Mouse (Mus musculus) gastrocnemius, postnatal 25 days (tissue): Measurements from ENCODE around the gene Zfyve1. TPM values are rescaled to one million over a fixed set of nuclear protein-coding genes. Genes with fewer than 3 reads are reported as not detected.
"Not testable (repeated sequence)": the region's sequence is repeated elsewhere in the genome, so short reads cannot be mapped to it uniquely, and the experiment has no call there.

Experiments
- DNase-seq: peaks from one replicate; pipeline ENCODE4 v3.0.0; 2022
- long read RNA-seq, 2 experiments: library from polyadenylated mRNA; stranded (forward); transcript quantifications; one replicate each; pipeline ENCODE4 v2.0.0; 2021
- total RNA-seq, 2 experiments: library from RNA; stranded (reverse); gene quantifications; 1 replicate in 1 of 2; 2 replicates in 1 of 2; pipeline ENCODE4 v1.2.3; 2021

Gene Zfyve1
- total RNA-seq = 10 to 100 TPM; 12.8 to 20.3 TPM
- long read RNA-seq, experiment 1, partial matches to known transcripts = 0 of 3 reads
- long read RNA-seq, experiment 1, other reads (novel, unspliced or antisense) = 3 of 3 reads
- long read RNA-seq, experiment 2, full-length matches to known transcripts = 2 of 7 reads
- long read RNA-seq, experiment 2, partial matches to known transcripts = 0 of 7 reads
- long read RNA-seq, experiment 2, other reads (novel, unspliced or antisense) = 5 of 7 reads

DNA sequence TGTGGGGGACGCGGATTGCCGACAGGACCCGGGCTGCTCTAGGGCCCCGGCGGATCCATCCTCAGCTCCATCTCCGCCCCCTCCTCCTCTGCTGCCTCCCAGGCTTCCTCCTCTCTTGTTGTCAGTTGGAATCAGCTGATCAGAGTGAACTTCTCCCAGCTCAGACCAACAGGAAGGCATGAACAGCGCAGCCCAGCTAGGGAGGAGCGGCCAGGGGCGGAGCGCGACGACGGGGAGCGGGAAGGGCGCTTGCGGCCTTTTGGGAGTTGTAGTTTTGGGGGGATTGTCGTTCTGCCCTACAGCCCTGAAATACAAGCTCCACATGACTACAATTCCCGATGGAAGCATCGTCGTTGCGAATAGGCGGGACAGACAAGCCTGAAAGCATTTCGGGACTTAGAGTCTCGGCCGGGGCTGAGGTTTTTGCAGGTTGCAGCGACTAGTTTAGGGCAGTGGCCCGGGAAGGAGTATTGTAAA, at the start of gene Zfyve1:
Gene Zfyve1 (minus strand): TSS at position 198 of the 477 bp plus-strand sequence.
- DNase-seq = peak; percentile 96

DNA sequence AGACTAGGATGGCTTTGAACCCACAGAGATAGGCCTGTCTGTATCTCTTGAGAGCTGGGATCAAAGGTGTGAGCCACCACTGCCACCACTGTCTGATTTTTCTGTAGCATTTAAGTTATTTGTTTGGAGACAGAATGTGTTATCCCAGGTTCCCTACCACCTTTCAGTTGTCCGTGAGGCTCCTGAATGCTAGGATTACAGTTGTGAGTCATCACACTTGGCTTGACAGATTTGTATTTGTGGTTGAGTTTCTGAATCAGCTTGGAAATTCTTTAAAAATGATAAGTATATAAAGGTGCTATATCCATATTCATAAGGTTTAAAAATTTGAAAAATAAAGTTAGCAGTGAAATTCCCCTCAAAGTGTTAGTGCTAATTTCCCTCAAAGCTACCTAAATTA, 46.1 kb upstream of the Zfyve1 start:
- no peak for DNase-seq

DNA sequence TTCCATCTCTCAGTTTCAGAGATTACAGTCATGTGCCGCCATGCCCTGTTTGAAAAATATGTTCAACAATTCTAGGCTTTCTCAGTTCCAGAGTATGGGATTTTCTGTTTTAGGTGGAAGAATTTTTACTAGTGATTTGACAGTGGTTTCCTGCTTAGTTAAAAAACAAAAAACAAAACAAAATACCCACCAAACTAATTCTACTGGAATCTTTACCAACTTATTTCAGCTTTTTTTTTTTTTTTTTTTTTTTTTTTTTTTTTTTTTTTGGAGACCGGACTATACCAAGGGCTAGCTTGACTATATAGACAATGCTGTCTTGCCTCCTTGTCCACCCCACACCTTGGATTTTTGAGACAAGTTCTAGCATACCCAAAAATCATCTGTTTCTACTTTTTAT, 44.2 kb upstream of the Zfyve1 start:
- DNase-seq = no peak

DNA sequence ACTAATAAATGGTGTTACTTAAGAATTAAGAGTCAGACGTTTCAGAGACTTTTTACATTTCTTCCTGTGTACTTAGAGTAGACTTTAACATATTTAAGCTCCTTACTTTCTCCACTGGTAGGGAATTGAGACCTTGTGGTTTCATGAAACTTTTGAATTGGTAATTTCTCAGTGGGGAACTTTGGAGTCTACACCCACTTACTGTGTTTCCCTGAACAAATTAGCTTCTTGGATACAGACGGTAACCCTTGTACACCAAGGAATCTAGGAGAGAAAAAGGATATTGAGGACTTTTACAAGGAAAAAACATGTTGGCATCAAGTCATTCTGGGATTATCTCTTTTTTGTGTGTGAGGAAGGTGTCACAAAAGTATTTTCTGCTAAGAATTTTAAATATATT, 36.8 kb upstream of the Zfyve1 start:
- DNase-seq = no peak

DNA sequence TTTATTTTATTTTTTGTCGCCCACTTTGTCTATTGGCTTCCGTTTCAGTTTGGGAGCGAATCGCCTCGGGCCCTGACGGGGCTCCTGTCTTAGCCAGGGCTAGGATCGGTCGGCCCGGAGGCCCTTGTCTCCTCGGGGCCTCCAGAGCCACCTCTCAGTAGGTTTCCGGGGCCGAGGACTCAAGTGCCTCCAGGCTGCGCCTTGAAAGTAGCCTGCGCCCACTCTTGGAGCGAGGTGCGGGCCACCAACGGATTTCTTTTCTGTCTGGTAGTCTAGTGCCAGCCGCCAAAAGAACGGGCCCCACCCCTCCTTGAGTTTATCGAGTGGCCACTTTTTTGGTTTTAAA, 35.6 kb upstream of the Zfyve1 start:
- DNase-seq = peak; percentile 41

DNA sequence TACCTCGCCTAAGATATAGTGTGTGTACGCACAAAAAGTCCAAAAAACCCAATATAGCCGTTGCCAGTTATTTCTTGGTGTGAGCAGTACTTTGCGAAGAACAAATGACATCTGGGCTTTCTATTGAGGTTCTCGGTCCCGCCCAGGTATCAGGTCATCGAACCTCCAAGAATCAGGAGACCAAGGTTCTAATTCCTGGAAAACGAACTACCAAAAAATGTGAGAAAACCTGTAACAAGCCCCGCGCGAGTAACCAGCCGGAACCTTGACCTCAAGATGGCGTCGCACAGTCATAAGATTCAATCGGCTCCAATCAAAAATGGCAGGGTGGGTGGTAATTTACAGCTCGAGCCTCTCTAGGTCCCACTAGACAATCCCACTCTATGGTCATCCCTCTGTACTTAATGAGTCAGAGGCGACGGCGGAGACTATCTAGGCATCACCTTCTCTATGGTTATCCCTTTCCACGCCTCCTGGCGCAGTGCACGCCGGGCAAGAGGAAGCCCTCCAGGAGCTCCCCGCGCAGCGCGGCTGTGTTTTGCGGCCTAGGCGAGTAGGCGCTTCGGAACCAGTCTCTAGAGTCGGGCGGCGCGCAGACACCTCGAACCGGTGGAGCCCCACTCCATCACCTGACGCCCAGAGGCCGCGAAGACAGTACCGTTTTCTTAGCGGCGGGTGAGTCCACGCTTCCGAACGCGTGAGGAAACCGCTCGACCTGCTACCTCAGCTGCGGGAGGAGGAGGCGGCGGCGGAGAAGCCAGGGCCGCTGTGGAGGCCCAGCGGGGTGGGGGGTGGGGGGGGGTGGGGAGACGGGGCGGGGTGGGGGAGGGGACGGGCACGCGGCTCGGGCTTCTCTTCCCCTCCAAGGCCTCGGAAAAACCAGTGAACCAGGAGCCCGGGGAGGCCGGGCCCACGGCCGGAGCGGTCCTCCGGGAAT, 35.0 kb upstream of the Zfyve1 start:
- DNase-seq = peak; percentile 97

DNA sequence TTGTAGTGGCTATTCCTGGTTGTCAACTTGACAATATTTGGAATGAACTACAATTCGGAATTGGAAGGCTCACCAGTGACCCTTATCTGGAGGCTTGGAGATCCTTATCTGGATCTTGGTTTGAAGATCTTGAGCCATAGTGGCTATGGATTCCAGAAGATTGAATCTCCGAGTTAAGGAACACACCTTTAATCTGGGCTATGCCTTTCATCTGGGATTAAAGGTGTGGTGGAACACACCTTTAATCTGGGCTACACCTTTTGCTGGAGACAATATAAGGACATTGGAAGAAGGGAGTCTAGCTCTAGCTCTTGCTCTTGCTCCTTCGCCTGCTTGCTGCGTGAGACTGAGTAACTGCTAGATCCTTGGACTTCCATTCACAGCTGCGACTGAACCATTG, 33.9 kb upstream of the Zfyve1 start, which contains the start of gene Rbm25:
Gene Rbm25 (plus strand): TSS at position 301 of the 400 bp plus-strand sequence.
- DNase-seq = not testable (repeated sequence)

DNA sequence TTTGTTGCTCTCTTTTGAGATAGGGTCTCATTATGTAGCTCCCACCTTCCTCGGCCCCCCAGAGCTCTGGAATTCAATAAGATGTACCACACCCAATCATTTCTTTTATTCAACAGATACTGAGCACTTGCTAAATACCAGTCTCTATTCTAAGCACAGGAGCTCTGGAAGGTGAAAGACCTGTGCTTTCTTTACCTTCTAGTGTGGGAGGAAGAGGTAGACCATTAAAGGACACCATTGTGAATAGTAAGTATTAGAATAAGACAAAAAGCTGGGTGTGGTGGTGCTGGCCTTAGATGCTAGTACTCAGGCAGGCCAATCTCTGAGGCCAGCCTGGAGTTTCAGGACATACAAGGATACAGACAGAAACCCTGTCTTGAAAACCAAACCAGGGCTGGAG, 27.3 kb upstream of the Zfyve1 start:
- DNase-seq = no peak

DNA sequence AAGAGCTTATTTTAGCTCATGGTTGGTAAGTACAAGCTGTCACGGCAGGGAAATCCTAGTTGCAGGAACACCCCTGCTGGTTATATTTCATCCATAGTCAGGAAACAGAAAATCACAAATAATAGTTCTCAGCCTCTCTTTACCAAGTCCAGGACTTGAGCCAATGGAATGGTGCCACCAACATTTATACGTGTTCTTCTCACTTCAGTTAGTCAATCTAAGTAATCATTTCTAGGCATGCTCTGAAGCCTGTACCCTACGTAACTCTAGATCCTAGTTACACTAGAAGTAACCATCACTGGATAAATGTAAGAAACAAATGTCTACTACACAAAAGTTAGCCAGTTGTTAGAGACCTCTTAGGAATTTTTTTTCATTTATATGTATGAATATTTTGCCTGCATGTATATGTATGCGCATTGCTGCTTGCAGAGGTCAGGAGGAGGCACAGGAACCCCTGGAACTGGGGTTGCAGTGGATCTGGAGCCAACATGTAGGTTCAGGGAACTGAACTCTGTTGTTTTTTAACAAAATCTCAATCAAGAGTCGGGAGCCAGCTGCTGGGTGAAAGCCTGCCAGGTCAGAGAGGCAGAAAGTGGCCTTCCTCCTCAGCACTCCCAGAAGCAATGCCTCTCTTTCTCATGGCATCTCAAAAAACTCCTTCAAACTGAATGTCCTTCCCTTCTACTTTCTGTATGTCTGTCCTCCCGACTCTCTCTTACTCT, 25.2 kb upstream of the Zfyve1 start:
- DNase-seq = no peak

DNA sequence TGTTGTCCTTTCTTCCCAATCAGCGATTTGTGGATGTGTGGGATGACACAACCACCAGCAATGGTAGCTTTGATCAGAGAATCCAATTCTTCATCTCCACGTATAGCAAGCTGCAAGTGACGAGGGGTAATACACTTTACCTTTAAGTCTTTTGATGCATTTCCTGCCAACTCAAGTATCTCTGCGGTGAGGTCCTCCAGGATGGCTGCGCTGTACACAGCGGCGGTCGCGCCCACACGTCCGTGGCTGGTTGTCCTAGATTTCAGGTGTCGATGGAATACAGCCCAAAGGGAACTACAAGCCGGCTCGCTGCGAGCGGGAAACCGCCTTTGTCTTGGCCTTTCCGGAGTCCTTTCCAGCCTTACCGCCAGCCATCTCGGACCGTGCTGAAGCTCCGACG, 23.7 kb upstream of the Zfyve1 start:
- DNase-seq = not testable (repeated sequence)

DNA sequence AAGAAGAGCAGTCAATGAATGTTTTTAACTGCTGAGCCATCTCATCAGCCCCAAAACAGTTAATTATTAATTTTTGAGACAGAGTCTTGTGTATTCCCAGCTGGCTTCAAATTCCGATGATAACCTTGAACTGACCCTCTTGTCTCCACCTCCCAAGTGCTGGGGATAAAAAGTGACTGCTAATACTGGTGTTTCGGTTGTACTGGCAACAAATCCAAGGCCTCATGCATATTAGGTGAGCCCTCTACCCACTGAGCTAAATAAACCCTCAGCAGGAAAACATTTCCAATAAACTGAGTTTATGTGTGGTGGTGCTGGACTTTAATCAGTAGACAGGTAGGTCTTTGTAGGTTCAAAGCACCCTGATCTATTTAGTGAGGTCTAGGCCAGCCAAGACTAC, 22.0 kb upstream of the Zfyve1 start:
- DNase-seq = no peak

DNA sequence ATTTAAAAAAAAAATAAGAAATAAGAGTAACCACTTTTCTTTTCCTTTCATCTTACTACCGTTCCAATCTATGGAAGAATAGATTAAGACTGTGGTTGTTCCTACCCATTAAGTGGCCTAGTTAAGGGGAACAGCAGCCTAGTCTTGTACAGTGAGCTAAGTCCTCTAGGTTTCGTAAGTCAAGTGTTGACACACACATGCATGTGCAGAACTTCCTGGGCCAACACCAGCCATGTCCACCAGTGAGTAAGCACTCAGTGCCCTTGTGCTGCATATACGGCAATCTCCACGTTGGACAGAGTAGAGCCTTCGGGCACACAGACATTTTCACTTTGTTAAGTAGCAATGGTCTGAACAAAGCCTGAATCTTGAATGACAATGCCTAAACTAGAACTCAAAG, 20.2 kb upstream of the Zfyve1 start:
- no peak for DNase-seq

DNA sequence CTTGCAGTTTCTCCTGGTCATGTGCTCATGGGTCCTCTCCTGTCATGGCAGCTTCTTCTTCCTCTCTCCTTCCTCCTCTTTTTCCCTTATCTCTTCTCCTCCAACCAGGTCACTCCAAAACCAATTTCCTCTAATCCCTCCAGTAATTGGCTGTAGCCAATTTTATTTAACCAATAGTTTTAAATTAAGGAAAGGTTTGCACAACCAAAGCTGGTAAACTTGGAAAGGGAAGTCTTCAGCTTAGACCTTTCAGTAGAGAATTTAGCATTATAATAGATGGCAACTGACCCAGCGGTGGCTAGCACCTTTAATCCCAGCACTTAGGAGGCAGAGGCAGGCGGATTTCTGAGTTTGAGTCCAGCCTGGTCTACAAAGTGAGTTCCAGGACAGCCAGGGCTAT, 9.4 kb upstream of the Zfyve1 start:
- DNase-seq = not testable (repeated sequence)

DNA sequence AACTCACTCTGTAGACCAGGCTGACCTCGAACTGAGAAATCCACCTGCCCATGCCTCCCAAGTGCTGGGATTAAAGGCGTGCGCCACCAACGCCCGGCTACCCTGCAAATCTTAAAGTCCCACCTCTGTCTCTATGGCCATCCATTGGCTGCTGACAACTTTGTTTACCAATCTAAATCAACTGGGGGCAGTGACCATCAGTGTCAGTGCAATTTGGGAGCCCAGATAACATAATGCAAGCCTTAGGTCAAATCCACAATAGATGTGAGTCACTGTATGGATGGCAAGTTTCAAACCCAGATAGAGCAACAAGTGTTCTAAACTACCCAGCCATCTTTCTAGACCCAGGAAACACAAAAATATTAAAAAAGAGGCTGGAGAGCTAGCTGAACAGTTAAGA, 5.3 kb upstream of the Zfyve1 start:
- DNase-seq = no peak

DNA sequence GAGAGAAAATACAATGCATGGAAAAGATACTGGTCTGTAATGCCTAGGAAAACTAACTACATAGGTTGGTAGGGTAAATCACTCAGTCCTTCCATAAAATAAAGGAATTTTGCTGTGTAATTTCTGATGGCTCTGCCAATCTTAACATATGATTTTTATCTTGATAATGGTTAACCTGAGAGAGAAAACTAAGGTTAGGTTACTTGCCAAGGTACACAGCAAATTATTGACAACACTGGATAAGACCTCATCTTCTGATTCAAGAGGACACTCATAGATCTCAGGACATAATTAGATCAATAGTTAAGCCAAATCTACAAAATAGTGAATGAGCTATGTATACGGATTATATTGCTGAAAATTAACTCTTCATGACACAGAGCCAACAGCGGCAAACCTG, 859 bp upstream of the Zfyve1 start:
- no peak for DNase-seq

DNA sequence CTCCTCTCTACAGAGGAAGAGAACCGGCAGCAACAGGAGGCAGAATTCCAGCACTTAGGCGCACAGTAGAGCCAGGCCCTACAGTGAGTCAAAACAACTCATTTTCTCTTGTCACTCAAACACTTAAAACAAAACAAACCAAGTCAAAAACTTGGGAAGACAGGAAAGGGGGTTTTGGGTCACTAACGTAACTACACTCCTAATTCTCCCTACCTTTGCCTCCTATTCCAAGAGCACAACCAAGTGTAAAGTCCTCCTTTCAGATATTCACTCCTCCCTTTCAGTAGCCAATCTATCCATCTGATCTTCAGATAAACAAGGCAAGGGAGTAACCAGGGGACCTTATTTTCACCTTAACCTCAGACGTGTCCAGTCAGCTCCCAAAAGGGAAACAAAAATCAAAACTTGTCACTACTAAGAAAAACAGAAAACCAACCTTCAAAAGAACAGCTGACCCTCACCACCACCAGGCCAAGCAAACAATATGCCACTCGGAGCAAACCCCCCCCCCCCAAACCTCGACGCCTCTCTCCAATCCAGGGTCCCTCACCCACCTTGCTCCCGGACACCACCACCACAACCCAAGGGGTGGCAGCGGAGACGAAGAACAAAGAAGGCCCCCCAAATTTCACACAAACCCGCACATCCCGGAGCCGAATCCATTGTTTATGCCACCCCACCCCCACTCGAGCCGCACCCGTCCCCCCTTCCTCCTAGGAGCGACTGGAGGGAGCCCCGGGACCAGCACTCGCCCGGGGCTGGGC, 649 bp downstream of the Zfyve1 start:
- DNase-seq = no peak

DNA sequence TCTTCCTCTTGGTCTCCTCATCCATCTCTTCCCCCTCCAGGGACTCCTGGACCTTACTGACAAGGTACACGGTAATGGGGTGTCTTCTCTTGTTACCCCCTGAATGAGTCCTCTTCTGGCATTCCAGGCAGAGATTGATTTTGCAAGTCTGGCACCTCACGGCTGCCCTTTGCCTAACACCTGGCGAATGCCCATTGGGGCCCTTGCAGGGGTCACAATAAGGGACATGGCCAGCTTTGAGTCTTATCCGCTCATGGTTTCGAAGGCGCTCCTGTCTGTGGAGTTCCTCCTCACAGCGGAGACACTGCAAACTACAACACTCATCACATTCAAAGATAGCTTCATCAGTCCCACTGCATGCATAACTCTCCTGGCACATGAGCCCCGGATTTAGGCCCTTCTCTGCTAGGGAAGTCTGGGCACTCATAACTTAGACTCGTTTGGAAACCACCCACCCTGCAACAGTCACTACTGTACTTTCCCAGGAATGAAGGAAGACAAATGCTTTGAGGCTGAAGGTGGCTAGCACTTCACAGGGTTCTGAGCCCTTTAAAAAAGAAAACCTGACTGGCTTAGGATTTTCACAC, 2.5 kb downstream of the Zfyve1 start:
- no peak for DNase-seq

DNA sequence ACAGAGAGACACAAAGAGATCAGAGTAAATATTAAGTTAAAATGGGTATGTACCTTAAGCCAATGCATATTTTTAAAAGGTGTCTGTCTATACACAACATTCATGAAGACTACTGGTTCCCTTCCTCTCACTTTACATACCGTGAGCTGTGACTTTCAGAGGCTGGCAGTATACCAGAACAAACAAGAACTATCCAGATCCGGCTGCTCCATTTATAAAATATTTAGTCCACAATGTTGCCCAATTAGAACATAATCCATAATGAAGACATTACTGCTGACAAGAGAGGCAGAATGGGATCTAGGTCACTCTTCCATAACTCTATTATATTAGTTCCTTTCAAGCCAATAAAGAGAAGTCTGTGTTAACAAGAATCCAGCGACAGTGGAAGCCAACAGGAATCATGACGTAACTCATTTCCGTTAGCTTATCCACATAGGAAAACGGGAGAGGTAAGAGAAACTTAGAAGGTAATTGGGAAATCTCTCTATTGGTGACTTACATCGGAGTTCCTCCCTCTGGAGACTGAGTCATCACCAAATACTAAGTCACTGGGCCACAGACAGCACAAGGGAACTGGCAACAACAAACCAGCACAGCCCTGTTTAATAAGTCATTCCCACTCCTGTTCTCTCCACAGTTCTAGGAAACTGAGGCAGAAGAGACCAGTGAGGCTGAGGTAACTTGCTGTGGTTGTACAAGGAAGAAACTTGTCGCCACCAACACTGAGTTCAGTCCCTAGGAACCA, 5.1 kb downstream of the Zfyve1 start:
- DNase-seq = no peak

DNA sequence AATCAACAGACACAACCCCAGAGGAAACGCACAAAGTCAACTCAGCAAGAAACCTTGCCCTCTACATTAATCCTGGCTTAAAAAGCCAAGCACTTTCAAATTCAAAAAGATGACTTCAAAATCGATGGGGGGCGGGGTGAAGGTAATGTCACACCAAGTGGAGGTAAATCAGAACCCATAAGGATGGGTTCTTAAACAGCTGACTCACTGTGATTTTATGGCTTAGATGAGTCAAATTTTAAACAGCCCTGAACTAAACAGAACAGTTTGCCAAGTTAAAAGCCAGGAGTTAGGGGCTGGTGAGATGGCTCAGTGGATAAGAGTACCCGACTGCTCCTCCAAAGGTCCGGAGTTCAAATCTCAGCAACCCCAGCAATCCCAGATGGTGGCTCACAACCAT, 10.4 kb downstream of the Zfyve1 start:
- no peak for DNase-seq

DNA sequence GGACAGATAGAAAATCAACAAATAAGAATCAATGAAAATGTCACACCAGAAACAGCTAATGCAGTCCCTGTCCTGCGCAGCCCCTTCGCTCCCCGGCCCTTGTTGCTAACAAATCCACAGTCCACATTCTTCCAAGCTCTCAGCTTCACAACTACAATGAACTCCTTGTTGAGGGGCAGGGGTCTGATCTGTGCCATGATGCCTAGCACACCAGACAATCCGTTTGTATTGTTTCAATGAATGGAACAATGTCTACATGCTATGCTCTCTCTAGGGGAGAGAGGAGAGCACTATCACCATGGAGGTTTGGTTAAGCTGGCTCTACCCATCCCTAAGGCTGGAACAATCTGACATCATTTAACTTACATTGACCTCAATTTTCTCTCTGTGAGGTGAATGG, 14.3 kb downstream of the Zfyve1 start:
- no peak for DNase-seq

DNA sequence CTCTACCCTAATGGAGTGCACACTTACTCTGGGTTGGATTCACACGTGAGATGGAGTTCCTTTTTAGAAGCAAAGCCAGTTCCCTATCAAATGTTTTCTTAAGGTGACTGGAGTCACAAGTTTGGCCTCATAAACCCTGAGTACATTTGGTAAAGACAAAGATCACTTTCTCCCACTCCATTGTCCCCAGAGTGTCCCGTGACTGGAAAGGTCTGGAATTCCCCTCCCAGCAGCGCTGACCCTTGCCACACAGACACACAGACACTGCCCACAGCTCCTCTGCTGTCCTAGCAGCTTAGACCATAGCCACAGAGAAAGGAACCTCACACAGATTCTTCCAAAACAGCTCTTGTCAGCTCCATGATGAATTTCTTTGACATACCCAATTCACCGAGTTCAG, 14.9 kb downstream of the Zfyve1 start:
- no peak for DNase-seq
